16 mouse cellular contexts compared by ENCODE assay signal in genomic region chr1:105752944-105753343, GRCm38 (mm10). TPM values are rescaled to one million over a fixed set of nuclear protein-coding genes. Genes with fewer than 3 reads are reported as not detected.
"Had no signal": no experiment of that assay in that cellular context is flagged by ENCODE, and none has a peak within 500 bp of the region (broad histone marks: within the 10 kb centered on the region; RNA-seq: fewer than 3 reads in every experiment).

No protein-coding gene starts in this region.

- H3K4me2 ChIP-seq: lung, embryonic 14.5 days; midbrain, embryonic 12.5 days; neural tube, embryonic 12.5 days had no signal

- H3K27ac ChIP-seq: midbrain, embryonic 10.5 days; midbrain, embryonic 12.5 days; neural tube, embryonic 12.5 days had no signal

- H3K27me3 ChIP-seq: midbrain, embryonic 12.5 days; neural tube, embryonic 12.5 days had no signal

- H3K9me3 ChIP-seq: midbrain, embryonic 10.5 days; midbrain, embryonic 12.5 days; neural tube, embryonic 12.5 days had no signal

- H3K4me1 ChIP-seq: midbrain, embryonic 10.5 days; midbrain, embryonic 12.5 days; neural tube, embryonic 12.5 days had no signal

- H3K4me3 ChIP-seq: midbrain, embryonic 10.5 days; midbrain, embryonic 12.5 days; myocyte; neural tube, embryonic 12.5 days had no signal

- ATAC-seq: midbrain, embryonic 16.5 days had no signal

- H3K9ac ChIP-seq: lung, embryonic 14.5 days; midbrain, embryonic 12.5 days; neural tube, embryonic 12.5 days had no signal

- DNase-seq: lung, adult 18-20 months; lung, embryonic 14.5 days; lung, postnatal 10 days; lung, postnatal 36 days; midbrain, embryonic 14.5 days; right cerebral cortex, postnatal 25 days; right cerebral cortex, postnatal 4 days; spleen, adult 18-20 months; thymus, adult 18-20 months; thymus, postnatal 36 days had no signal

RNA-seq across cellular contexts. Expression of gene Tnfrsf11a, which starts 27.6 kb away (rescaled TPM):
- total RNA-seq: megakaryocyte-erythroid progenitor cell, adult 5-6 weeks had no signal
